Mouse (Mus musculus) brain, adult 10 weeks (tissue): ENCODE data around the gene Abcb6. TPM values are rescaled to one million over a fixed set of nuclear protein-coding genes. Genes with fewer than 3 reads are reported as not detected.

Experiments used
- polyA plus RNA-seq: library from polyadenylated mRNA; stranded (reverse); fragments of 350-450 nt; fragmentation: Illumina TruSeq; extraction: RNeasy Lipid Tissue Mini Kit (QIAGEN cat#74804); gene quantifications from one replicate; pipeline ENCODE4 v1.2.3, GENCODE M21; 2015; ENCODE audit warnings: low read depth, low replicate concordance

The Abcb6 gene
- 16.0 TPM for polyA plus RNA-seq

DNA sequence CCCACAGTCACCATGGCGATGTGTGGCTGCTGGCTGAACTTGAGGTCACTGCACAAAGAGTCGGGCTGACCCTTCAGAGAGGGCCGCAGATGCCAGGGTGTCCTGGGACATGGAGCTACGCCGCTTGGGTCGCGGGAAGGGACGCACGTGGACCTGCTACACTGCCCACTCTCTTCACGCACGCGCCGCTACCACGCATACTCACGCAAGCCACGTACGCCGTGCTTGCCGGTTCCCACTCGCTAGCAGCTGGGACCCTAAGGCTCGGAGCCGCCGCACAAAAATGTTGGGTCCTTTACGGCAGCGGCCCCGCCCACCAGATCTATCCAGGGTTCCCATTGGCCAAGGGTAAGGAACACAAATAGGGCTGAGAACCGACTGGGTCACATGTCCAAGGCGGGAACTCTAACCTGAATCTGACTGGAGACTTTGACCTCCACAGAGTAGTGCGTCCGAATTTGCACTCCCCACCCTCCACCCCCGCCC, at the start of gene Abcb6:
TSS of gene Abcb6 (minus strand) at position 288 of the 486 bp plus-strand sequence.

GRCm38 (mm10) chr1:75219531-75219930, 39.3 kb upstream of the Abcb6 start, which contains the start of gene Tuba4a:
Tuba4a (minus strand) TSS chr1:75219865.

DNA sequence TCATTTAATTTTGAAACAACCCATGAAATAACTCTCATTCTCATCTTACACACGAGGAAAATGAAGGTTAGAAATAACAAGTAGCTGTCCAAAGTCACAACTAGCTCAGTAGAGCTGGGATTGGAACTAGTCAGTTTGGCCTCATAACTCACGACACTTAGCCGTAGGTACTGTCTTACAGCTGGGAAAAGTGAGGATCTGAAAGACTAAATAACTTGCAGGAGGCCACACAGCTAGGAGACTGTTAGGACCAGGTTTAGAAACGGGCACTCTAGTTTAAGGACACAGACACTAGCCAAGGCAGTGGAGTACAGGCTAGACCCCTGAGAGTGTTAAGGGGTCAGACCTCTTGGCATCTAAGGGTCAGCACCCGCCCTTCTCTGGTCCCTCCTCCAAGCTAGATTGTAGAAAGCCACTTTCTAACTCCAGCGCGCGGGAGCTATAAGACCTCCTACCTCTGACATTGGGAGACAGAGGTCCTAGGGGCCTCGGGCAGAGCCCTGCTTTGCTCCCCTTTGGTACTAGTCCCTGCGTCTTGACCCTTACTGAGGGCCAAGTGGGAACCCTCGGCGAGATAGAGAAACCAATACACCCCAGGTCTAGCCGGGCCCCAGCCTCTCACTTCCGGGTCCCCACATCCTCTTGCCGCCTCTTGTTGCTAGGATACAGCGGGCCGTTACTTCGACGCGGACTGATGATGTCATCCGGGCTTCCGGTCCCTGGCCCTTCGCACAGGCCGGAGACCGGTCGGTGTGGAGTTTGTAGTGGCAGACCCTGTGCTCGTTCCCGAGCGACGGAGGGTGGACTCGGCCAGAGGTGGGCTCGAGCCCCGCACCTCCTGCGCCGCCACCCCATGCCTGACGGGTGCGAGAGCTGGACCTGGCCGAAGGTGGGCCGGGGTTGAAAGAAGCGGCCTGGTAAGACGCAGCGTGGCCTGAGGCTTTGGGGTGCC, 30.2 kb upstream of the Abcb6 start, which contains the start of the genes Glb1l and Stk16:
TSS of gene Glb1l (minus strand) at position 678 of the 952 bp plus-strand sequence.
TSS of gene Stk16 (plus strand) at position 703 of the 952 bp plus-strand sequence.

DNA sequence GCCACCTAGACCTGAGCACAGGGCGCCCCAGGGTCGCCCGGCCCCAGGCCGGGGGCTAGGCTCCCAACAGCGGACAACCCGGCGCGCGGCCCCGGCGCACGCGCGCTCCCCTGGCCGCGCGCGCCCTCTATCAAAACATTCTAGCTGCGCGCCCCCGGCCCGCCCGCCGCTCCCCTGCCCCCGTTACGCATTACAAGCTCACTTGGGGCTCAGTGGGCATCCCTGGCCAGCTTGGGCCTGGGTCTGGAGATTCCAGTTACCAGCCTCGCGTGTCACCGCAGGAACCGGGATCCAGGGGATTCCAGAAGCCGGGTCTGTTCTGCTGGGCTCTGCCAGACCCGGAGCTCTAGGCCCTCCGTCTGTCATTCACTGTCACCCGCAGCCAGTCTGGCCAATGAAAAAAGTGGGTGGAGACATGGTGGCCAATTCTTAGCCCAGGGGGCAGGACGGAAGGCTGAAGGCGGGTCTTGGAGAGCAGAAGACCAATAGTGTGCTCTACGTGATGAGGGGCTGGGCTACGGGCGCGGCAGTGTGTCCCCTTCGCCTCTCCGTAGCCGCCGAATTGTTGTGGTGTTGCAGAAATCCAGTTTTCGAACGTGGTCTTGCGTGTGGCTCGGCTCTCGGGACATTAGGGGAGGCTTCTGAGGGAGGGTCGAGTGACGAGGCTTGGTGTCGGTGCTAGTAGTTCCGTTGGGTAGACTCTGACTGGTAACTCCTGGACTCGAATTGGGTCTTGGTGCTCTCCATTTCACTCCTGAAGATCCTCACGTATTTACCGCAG, 11.6 kb upstream of the Abcb6 start, which contains the start of the genes Ankzf1 and Atg9a:
TSS of gene Ankzf1 (plus strand) at position 530 of the 781 bp plus-strand sequence.
TSS of gene Atg9a (minus strand) at position 575 of the 781 bp plus-strand sequence.

DNA sequence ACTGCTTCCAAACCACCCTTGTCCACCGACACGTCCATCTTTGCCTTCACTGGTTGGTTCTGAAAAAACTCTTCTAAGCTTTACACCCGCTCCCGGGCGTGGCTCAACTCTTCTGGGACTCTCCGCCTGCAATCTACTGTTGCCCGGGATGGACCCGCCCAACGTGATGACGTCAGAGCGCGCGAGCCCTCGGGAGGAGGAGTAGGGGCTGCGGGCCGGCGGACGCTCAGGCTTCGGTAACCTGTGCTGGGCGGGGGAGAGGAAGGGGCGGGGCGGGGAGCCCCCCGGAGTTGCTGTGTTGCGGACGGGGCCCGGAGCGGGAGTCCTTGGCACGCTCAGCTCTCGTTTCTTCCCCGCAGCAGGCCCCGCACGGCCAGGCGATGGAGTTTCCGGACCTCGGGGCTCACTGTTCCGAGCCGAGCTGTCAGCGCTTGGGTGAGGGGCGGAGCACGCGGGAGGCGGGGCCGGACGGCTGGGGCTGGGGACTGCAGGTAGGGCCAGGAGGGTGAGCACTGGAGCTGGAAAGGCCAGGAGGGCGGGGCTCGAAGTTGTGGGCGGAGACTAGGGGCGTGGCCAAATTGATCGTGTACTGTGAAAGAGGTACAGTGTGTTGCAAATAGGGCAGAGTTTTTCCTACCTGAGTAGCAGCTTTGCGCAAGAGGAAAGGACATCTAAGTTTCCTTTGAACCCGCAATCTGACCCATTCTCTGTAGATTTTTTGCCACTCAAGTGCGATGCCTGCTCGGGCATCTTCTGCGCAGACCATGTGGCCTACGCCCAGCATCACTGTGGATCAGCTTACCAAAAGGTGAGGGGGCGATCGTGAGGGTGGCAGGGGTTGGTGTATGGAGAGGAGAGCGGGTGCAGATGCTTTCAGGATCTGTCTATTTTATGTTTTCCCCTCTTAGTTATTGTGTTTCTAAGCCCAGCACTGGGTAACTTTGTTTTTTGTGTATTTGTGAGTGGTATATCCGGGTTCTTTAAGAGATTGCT, 11.4 kb downstream of the Abcb6 start, which contains the start of gene Zfand2b:
TSS of gene Zfand2b (plus strand) at position 175 of the 993 bp plus-strand sequence.

GRCm38 (mm10) chr1:75142301-75143261, 37.6 kb downstream of the Abcb6 start, which contains the start of the genes Cnppd1 and Retreg2:
Cnppd1 (minus strand) TSS chr1:75142711.
Retreg2 (plus strand) TSS chr1:75142778.

GRCm38 (mm10) chr1:75133421-75134207, 46.6 kb downstream of the Abcb6 start, which contains the start of gene Slc23a3:
Slc23a3 (minus strand) TSS chr1:75133890.

DNA sequence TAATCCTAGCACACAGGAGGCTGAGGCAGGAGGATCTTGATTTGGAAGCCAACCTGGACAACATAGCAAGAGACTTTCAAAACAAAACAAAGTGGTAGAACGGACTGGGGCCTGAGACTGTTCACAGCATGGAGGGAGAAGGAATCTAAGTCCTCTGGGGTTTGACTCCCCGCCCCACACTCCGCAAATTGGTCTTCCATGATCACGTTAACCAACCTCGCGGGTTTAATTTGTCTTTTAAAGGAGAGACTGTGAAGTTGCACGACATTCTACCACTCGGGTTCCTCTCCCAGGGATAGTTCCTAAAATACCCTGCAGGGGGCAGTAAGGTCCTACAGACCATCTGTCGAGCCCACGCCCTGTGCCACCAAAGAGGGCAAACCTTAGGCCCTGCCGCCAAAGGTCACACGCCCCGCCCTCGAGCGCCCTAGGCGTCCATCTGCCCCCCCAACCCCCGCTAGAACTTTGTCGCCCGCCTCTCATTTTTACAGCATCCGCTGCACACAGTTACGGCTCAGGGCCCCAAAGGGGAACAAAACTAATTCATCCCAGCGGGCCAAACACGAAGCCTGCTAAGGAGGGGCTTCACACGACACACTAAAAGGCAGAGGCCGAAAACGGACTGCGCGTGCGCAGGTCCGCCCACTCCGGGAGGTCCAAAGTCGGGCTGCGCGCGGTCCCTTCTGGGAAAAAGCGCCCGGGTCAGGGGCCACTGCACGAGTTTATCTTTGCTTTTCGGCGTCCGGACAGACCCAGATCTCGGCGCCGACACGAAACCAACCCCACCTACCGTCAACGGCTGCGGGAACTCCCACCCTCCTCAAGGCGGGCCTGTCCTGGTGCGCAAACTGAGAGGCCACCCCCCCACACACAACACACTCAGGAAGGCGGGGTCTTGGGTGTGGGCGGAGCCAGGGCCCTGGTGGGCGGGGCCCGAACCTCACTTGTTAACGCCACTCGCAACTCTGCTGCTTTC, 55.6 kb downstream of the Abcb6 start, which contains the start of gene Nhej1:
TSS of gene Nhej1 (minus strand) at position 855 of the 976 bp plus-strand sequence.

Other genes starting within 250 kb of the Abcb6 start
- gene Cfap65, start 244.8 kb downstream of the Abcb6 start, polyA plus RNA-seq = 3.9 TPM
- gene Ihh, start 228.7 kb downstream of the Abcb6 start, polyA plus RNA-seq = 0.30 TPM
- 2.9 TPM for gene Nhej1, start 55.2 kb downstream of the Abcb6 start, polyA plus RNA-seq
- gene Slc23a3, start 46.5 kb downstream of the Abcb6 start, polyA plus RNA-seq = 1.2 TPM
- gene Cnppd1, start 37.7 kb downstream of the Abcb6 start, polyA plus RNA-seq = 32.5 TPM
- gene Retreg2, start 37.6 kb downstream of the Abcb6 start, polyA plus RNA-seq = 177 TPM
- 38.9 TPM for gene Zfand2b, start 11.7 kb downstream of the Abcb6 start, polyA plus RNA-seq
- 23.9 TPM for gene Ankzf1, start 11.8 kb upstream of the Abcb6 start, polyA plus RNA-seq
- gene Atg9a, start 11.8 kb upstream of the Abcb6 start, polyA plus RNA-seq = 87.2 TPM
- gene Glb1l, start 30.4 kb upstream of the Abcb6 start, polyA plus RNA-seq = 9.7 TPM
- gene Stk16, start 30.4 kb upstream of the Abcb6 start, polyA plus RNA-seq = 131 TPM
- 815 TPM for gene Tuba4a, start 39.5 kb upstream of the Abcb6 start, polyA plus RNA-seq
- not detected for gene A630095N17Rik, start 51.7 kb upstream of the Abcb6 start, polyA plus RNA-seq
- 126 TPM for gene Dnajb2, start 56.0 kb upstream of the Abcb6 start, polyA plus RNA-seq
- 334 TPM for gene Ptprn, start 84.1 kb upstream of the Abcb6 start, polyA plus RNA-seq
- gene Resp18, start 98.0 kb upstream of the Abcb6 start, polyA plus RNA-seq = 298 TPM
- gene Dnpep, start 137.6 kb upstream of the Abcb6 start, polyA plus RNA-seq = 71.3 TPM
- gene Des, start 179.9 kb upstream of the Abcb6 start, polyA plus RNA-seq = 2.4 TPM
- 92.7 TPM for gene Speg, start 194.9 kb upstream of the Abcb6 start, polyA plus RNA-seq